Mouse (Mus musculus) cerebellum, adult 8-10 months (tissue): ENCODE results near the gene Dlgap3.

ENCODE experiments used
- DNase-seq: peaks from one replicate; pipeline ENCODE4 v3.0.0; 2022

Gene Dlgap3

DNA sequence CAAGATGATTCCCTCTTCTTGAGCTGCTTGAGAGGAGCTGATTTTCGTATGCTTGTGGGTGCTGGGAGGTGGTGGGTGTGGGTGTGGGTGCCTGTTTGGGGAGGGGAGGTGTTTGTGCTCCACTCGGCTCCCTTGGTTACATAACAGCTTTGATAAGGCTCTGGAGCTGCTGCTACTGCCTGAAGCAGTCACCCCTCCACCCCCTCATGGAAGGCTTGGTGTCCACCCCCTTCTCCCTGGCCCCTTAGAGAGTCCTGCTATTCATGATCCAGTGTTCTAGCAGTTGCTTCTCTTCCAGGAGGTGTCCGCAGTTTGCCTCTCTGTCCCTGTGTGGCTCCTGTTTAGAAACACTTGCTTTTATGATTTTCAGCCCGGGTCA lies 5.9 kb downstream of the Dlgap3 start:
- DNase-seq, result peak; percentile 20

DNA sequence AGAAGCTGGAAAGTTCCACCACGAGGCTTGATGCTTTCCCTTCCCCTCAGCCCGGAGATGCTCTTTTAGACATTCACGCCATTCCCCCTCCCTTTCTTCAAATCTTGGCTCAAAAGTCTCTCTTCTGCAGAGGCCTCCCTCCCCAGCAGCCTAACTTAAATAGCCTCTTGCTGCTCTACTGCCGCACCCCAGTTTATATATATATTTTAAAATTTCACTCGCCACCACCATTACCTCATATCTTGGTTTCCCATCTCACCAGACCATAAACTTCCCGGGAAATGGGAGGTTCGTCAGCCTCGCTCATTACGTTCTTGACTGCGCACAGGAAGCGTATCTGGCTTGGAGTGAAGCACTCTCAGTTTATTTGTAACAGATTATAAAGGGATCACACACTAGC lies 9.0 kb downstream of the Dlgap3 start:
- DNase-seq, result peak; percentile 12

DNA sequence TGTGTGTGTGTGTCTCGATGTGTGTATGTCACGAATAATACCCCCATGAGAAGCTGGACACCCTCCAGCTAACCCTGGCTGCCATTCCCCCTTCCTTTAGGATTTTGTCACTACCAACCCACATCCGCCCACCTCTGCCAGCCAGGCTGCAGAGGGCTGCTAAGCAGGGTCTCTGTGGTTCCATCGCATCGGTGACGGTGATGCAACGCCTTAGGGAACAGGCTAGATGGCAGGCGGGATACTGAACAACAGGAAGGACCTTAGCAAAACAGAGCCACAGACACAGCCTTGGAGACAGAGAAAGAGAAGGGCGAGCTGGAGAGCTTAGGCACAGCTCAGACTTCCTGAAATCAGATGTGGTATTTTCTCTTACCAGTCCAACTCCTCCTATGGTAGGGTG lies 9.7 kb downstream of the Dlgap3 start:
- DNase-seq, result peak; percentile 17

DNA sequence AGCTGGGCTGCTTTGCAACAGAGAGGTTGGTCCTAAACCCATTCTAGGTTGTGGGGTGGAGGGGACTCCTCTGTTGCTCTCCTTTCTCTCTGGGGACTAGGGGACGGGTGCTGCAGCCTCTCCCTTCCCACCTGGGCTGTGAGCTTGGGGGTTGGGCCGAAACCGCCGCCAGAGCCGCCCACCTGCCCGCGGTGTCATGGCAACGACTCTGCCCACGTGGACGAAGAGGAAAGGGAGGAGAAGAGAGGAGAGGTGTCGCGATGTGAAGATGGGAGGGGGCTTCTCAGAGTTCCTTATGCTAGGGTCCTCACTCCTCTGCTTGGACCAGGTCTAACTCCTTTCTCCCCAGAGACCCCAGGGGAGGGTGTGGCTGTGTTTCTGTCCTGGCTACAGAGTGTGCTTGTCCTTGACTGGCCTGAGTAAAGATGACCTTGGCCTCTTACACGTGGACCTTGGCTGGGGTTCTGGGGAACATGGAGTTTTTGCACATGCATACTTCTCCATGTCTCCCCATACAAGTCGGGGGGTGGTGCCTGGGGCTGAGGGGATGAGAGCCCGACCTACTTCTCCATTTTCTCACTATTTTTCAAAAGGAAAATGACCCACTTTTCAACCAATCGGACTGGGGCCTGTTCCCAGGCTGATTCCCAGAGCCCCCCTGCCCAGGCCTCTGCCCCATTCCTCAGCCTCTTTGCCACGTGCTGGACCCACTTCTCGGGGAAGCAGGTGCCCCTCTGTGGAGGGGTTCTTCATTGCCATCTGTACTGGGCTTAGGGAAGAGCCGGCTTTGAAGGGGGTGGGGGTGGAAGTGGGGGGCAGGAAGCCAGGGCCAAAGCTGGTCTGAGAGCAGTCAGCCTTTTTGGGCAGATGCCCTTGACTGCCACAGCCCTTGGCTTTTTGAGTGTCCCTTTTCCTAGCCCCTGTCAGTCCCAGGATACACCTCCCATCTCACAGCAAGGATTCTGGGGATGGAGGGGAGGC lies 10.8 kb downstream of the Dlgap3 start:
- DNase-seq, result peak; percentile 24

DNA sequence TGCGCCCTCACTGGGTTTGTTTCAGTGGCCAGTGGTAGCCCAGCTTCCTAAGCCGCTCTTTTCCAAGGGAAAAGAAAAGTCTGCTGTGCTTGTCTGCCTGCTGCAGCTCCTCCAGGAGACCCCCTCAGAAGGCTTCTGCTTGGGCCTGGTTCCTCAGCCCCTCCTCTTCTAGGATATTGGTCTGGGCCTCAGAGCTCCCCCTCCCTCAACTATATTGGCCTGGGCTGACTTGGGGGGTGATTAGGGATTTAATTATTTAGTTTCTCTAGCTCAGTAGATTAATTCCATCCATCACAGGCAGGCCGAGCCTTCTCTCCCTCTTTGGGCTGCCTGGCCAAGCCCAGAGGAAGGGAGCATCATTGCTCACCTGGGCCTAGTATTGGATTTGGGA lies 11.4 kb downstream of the Dlgap3 start:
- peak; percentile 11 for DNase-seq

DNA sequence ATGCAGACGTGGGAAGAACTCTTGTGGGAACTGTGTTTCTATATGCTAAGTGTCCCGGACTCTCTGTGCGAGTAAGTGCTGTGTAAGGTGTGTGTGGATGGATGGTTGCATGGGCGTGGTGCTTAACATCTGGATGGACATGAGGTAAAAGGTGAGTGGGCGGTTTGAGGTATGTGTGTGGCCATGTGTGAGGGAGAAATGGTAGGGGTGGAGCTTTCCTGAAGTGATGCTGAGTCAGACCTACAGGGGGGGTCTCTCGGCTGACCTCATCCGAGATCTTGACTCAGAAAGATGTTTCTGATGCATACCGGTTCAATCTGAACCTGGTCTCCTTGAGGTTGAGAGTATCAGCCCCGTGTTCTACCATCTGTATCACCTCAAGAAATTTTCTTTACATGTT lies 12.0 kb downstream of the Dlgap3 start:
- no peak for DNase-seq

DNA sequence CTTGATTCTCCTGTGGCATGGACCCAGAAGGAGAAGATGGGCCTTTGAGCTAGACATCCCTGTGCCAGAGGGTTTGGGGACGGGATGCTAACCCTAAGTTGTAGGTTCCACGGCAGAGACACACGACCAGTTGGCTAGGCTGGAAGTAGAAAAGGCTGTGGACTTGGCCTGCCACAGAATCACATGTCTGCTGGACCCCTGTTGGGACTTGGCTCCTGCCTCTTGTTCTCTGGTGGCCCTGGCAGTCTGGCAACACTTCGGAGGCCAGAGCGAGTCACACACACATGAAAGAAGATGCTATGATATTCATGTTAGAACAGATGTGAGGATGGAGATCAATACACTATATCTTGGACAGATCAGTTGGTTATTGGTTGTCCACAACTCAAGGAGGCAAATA lies 14.9 kb downstream of the Dlgap3 start:
- peak; percentile 82 for DNase-seq

DNA sequence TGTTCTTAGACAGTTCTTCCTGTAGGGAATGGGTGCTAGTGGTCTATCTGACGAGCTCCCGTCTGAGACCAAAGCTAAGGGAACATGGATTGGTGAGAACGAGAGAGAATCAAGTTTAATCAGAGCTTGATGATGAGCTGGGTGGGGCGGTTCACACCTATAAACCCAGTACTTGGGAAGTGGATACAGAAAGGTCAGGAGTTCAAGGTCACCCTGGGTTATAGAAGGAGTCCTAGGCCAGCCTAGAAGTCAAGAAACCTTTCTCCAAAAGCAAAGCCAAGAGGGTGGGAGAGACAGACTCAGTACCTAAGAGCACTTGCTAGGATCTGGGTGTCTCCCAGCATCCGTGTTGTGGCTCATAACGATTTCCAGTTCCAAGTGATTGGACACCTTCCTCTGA lies 21.9 kb downstream of the Dlgap3 start:
- DNase-seq, result no peak

DNA sequence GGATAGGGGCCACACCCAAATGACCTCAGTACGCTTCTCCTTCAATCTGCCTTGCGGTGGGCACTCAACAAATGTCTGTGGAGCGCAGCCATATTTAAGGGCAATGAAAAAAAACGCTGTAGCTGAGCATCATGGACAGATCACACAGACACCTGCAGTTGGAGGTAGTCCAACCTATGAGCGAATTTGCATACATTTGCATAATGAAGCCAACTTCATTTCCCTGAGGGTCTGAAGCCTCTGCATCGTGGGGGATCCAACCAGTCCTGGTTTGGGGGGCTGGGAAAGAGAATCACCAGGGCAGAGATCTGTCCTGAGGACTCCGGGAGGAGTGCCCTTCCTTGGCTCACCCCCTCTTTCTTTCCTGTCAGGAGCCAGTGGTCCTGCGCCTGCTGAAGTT lies 23.7 kb downstream of the Dlgap3 start:
- DNase-seq, result no peak

DNA sequence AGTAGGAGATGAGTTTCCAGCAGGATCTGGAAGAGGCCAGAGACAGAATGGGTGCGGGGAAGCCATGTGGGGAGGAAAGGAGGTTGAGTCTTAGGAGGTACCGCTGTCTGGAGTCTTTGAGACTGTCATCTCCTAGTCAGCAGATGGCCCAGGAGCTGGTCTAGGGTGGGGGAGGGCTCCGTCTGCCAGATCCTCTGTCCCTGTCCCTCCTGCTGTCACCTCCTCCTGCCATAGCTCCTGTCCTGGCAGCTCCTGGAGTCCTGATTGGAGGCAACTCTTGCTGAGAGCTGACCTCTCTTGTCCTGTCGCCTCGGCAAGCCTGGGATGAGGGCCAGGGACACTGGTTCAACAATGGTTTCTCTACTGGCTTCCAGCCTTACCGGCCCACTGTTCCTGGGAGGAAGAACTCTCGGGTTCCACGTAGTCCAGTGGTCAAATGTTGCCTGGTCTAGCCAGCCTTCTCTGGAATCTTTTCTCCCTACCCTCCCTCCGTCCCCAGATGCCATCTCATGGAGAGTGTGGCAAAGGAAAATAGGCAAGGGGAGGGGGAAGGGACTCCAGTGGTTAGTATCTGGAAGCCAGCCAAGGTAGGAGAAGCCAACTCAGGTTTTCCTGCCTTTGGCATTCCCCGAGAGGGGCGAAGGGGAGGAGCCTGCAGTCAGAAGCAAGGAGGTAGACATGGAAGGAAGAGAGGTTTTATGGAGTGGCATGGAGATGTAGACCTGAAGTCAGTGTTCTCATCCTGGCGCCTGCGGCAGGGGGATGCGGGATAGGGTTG lies 24.6 kb downstream of the Dlgap3 start:
- peak; percentile 96 for DNase-seq

DNA sequence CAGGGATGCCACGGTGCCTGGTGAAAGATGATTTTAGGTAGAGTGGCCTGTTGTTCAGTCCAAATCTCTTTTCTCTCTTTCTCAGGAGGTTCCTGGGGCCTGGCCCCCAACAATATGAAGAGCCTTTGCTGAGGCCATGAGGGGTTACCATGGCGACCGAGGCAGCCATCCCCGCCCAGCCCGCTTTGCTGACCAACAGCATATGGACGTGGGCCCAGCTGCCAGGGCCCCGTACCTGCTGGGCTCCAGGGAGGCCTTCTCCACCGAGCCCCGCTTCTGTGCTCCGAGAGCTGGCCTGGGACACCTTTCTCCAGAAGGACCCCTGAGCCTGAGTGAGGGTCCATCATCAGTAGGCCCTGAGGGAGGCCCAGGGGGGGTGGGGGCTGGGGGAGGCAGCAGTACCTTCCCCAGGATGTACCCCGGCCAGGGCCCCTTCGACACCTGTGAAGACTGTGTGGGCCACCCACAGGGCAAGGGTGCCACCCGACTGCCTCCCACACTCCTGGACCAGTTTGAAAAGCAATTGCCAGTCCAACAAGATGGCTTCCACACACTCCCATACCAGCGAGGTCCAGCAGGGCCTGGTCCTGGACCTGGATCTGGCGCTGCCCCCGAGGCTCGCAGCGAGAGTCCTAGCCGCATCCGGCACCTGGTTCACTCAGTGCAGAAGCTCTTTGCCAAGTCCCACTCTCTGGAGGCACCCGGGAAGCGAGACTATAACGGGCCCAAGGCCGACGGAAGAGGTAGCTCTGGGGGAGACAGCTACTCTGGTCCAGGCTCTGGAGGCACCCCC lies 25.7 kb downstream of the Dlgap3 start:
- no peak for DNase-seq

DNA sequence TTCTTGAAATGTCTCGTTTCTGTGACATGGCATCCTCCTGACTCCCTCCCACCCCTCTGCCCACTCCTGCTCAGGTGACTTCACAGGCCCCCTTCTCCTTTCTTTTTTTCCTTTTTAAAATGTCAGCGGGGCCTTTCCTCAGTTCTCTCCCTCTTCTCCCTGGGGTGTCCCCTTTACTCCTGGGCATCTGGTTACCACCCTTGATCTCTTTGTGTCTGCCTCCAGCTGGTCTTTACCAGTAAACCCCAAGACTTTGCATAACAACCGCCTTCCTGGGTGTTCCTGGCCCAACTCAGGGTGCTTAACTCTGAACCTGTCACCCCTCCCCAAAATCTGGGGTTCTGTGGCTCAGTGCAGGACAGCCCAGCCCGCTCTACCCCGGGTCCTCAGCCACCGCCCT lies 29.6 kb downstream of the Dlgap3 start:
- no peak for DNase-seq

DNA sequence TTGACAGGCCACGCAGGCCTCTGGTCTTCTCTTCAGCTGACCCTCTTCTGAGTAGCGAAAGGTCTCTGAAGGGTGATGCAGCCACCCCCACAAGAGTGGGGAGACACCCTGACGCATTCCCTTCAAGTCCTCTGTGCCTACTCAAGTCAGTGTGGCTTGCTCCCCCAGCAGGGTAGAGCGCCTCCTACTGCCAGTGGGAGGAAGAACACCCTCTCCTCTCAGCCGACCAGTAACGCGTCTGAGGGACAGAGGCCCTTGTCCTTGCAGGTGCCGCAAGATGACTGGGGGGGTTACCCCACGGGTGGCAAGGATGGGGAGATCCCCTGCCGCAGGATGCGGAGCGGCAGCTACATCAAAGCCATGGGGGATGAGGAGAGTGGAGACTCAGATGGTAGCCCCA lies 30.4 kb downstream of the Dlgap3 start:
- DNase-seq, result no peak

DNA sequence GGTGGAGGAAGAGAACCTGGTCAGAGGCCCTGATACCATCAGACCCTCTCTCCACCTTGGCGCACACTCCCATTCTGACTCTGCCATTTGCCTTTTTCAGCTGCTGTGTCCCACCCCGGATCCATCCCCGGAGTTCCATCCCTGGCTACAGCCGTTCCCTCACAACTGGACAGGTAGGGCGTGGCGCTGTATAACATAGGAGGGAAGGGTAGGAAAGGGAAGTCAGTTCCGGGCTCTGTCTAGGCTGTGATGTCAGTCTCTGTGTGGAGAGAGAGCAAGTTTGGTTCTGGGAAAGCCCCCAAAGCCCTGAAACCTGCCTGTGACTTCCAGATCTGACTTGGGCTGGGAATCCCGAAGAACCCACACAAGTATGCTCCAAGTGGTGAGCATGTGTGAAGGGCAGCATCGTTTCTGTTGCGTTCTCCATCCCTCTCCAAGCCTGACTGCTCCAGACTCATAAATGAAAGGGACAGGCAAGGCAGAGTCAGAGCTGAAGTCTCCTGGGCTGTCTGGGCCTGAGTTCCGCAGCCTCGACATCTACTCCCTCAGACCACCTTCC lies 31.2 kb downstream of the Dlgap3 start:
- DNase-seq, result no peak

DNA sequence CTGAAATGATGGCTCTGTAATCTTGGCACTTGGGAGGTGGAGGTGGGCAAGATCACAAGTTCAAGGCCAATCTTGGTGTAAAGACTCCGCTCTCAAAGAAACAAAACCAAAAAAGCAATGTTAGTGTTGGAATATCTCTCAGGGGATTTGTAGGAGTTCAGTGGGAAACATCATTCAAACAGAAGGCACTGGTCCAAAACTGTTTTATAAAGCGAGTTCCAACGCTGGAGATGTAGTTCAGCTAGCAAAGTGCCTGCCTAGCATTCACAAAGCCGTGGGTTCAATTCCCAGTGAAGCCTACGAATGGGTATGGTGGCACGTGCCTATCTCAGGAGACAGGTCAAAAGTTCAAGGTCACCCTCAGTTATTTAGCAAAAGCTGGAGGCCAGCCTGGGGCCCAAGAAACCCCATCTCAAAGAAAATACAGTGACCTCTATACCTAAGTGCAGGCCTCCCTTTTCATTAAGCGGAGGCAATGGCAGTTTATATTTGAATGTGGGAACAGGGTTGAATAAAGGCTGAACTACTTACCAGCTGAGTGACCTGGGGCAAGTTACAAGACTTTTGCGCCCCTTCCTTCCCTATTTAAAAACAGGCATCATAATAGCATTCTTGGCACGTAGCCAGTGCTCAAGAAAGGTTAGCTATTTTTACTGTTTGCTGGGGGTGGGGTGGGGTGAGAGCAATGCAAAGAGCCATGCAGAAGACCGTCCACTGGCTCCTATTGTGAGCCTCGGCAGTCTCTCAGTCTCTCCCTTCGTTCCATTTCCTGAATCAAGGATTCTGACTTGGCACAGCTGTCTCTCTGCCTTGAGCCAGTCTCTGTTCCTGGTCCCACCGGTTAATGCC lies 32.0 kb downstream of the Dlgap3 start:
- no peak for DNase-seq

DNA sequence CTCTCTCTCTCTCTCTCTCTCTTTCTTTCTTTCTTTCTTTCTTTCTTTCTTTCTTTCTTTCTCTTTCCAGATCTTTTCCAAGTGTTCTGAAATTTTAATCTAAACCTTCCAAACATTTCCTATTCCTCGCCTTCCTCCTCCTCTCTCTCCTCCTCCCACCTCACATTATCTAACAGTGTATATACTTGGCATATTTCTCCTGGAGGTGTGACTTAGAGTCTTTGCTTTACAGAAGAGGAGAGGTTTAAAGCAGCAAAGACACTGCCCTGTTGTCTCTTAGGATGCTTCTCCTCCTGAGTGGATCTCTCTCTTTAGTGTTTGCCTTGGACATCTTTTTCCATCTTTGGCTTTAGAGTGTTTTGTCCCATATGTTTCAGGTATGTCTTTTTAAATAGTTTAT lies 34.1 kb downstream of the Dlgap3 start:
- DNase-seq, result no peak

DNA sequence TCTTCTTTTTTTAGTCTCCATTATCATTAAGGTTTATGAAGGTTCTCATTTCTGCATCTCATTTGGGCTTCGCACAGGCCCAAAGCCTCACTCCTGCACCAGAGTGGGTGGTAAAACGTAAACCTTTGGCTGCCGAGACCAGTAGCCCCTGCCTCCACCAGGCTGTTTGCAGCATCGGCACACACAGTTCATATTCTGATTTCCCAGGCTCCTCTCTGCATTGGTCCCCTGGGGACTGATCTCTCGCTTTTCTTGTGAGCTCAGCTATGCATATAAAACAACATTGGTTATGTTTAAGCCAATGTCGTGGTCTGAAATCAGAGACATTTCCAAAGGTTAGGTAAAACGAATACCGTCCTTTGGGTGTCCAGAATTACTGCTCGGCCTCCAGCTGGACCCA lies 42.3 kb downstream of the Dlgap3 start:
- no peak for DNase-seq

DNA sequence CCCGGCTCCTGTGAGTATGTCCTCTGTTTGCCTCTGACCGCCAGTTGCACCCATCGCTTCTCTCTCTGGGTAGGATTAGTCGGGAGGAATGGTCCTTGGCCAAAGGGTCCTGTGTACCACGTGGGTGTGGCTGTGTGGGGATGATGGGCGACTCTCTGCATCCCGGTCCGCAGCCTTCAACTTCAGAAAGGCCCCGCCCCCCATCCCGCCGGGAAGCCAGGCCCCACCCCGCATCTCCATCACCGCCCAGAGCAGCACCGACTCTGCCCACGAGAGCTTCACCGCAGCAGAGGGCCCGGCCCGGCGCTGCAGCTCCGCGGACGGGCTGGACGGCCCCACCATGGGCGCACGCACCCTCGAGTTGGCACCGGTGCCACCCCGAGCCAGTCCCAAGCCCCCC lies 45.5 kb downstream of the Dlgap3 start:
- no peak for DNase-seq

DNA sequence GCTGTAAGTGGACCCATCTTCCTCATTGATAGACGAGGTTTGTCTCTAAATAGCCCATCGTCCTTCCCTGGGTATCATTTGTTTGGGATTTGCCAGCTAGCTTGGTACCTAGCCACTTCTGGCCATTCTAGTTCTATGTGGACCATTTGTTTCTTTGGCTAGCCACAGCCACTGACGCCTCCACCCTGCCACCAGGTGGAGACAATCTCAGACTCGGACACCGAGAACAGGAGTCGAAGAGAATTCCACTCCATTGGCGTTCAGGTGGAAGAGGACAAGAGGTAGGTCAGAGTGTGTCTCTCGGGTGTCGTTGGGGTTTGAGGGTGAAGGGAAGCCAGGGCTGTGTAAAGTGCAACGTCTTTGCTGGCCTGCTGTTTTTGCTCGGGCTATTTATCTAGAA lies 46.1 kb downstream of the Dlgap3 start:
- DNase-seq, result no peak

DNA sequence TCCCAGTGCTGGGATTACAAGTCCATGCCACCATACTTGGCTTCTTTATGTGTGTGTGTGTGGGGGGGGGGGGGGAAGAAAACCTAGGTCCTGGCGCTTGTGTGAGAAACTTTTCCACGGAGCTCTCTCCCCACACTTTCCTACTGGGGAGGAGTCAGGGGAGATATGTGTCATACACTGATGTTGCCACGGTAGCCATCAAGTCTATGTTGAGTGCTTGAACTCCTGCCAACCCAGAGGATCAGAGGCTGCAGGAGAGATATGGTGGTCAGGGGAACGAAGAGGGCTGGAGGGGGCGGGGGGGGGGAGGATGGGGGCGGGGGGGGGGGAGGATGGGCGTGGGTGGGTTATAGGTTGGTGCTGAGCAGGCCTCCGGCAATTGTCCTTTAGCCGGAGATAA lies 46.8 kb downstream of the Dlgap3 start:
- no peak for DNase-seq

DNA sequence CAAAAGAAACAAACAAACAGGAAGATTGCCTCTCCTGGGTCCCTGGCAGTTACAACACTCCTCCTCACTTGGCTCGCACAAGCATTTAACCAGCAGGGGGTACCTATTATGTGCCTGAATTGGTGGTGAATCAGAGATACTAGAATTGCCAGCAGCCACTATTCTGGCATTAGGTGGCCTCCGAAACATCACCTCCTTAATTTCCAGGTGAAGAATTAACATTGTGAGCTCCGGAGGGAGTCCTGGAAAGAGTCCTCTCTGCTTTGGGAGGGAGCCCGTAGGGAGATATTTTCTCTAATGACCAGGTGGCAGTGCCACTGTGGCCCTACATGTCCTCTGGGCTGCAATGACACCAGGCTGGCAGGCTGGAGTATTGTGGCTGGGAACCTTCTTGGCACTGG lies 47.2 kb downstream of the Dlgap3 start:
- DNase-seq, result peak; percentile 67

DNA sequence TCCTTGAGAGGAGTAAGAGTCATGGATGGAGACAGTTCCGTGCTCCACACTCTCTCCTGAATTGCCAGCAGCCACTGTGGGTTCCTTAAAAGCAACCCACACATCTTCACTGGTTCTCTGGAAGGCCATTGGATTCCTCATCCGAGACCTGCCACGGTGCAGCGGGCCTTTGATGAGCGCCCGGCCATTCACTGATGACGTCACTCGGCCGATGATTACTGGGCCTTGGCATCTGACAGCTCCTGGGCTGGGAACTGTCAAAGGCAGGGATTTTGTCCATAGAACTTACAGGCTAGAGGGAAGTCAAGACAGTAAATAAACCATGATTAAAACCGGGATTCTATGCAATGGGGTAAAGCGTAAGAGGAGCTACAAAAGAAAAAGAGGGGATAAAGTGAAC lies 48.0 kb downstream of the Dlgap3 start:
- DNase-seq, result no peak
